In genomic region chr8:84334333-84334732, GRCm38 (mm10) we compare ENCODE assay signal across 13 mouse cellular contexts. TPM values are rescaled to one million over a fixed set of nuclear protein-coding genes. Genes with fewer than 3 reads are reported as not detected.
A peak's percentile ranks its signal among the peaks of the same experiment; 100 is the strongest.
DNase-seq lines count a peak whose midpoint lies in the region; ATAC-seq lines count a peak whose summit lies in the region.
"Had no signal": no experiment of that assay in that cellular context is flagged by ENCODE, and none has a peak within 500 bp of the region (broad histone marks: within the 10 kb centered on the region; RNA-seq: fewer than 3 reads in every experiment).

No protein-coding gene starts in this region.

- 60% methylated on average over 5 of the region's 5 CpGs for WGBS in hindbrain, embryonic 14.5 days
- WGBS in hindbrain, embryonic 11.5 days = 82% methylated on average over 5 of the region's 5 CpGs

- no peak overlapping the region for H3K27ac ChIP-seq in hindbrain, embryonic 14.5 days
- H3K27ac ChIP-seq in hindbrain, embryonic 11.5 days (ENCODE audit: low read depth, low read length) = no peak overlapping the region
- H3K27ac ChIP-seq: forebrain, embryonic 10.5 days; liver, embryonic 12.5 days had no signal

- no peaks in the 10 kb centered on the region for H3K9me3 ChIP-seq in hindbrain, embryonic 14.5 days (ENCODE audit: control insufficient read depth, low read length)
- H3K9me3 ChIP-seq in hindbrain, embryonic 11.5 days (ENCODE audit: control insufficient read depth, low read length) = no peaks in the 10 kb centered on the region
- H3K9me3 ChIP-seq: forebrain, embryonic 10.5 days; liver, embryonic 12.5 days had no signal

- H3K36me3 ChIP-seq in hindbrain, embryonic 14.5 days (replicated peaks; ENCODE audit: control insufficient read depth, insufficient read depth) = no peaks in the 10 kb centered on the region
- no peaks in the 10 kb centered on the region for H3K36me3 ChIP-seq in hindbrain, embryonic 11.5 days (ENCODE audit: control insufficient read depth, insufficient read depth, low read length)
- H3K36me3 ChIP-seq: forebrain, embryonic 10.5 days; liver, embryonic 12.5 days had no signal

- H3K27me3 ChIP-seq in hindbrain, embryonic 14.5 days (ENCODE audit: control insufficient read depth, insufficient read depth, low read length) = peaks cover 24% of the 10 kb centered on the region
- H3K27me3 ChIP-seq in hindbrain, embryonic 11.5 days (ENCODE audit: control insufficient read depth, insufficient read depth, low read length) = peaks cover 12% of the 10 kb centered on the region; the same call in 1 of the 2 replicates

- no peak overlapping the region for H3K4me2 ChIP-seq in hindbrain, embryonic 14.5 days (replicated peaks)
- H3K4me2 ChIP-seq in hindbrain, embryonic 11.5 days (replicated peaks; ENCODE audit: low read depth, low read length) = no peak overlapping the region
- H3K4me2 ChIP-seq: liver, embryonic 12.5 days had no signal

- H3K4me3 ChIP-seq in hindbrain, embryonic 14.5 days (replicated peaks; ENCODE audit: low read length) = no peak overlapping the region
- H3K4me3 ChIP-seq in hindbrain, embryonic 11.5 days (ENCODE audit: low read depth, low read length) = no peak overlapping the region
- H3K4me3 ChIP-seq: forebrain, embryonic 10.5 days; liver, embryonic 12.5 days had no signal

- no peak for ATAC-seq in hindbrain, embryonic 14.5 days (ENCODE audit: low FRiP score)
- ATAC-seq in hindbrain, embryonic 11.5 days (ENCODE audit: low FRiP score) = no peak
- ATAC-seq: liver, embryonic 12.5 days had no signal

- H3K9ac ChIP-seq in hindbrain, embryonic 14.5 days = no peak overlapping the region
- no peak overlapping the region for H3K9ac ChIP-seq in hindbrain, embryonic 11.5 days (ENCODE audit: low read depth, low read length)
- H3K9ac ChIP-seq: liver, embryonic 12.5 days had no signal

- H3K4me1 ChIP-seq in hindbrain, embryonic 14.5 days (replicated peaks; ENCODE audit: control insufficient read depth, insufficient read depth, low read length) = no peaks in the 10 kb centered on the region
- no peaks in the 10 kb centered on the region; the same call in 1 of the 2 replicates for H3K4me1 ChIP-seq in hindbrain, embryonic 11.5 days (replicated peaks; ENCODE audit: control insufficient read depth, insufficient read depth, low read length)
- H3K4me1 ChIP-seq: liver, embryonic 12.5 days had no signal

- DNase-seq in adrenal gland, postnatal 14 days = peak; percentile 24
- no peak for DNase-seq in adrenal gland, postnatal 4 days (ENCODE audit: low spot score in 2 of 2)
- peak; percentile 45 for DNase-seq in hindbrain, embryonic 14.5 days (ENCODE audit: low spot score)
- no peak for DNase-seq in hindbrain, embryonic 11.5 days (ENCODE audit: low spot score)
- peak; percentile 23 for DNase-seq in right cerebral cortex, adult 18-20 months
- DNase-seq in right cerebral cortex, postnatal 25 days = no peak
- no peak for DNase-seq in thymus, postnatal 4 days
- DNase-seq in thymus, postnatal 36 days = no peak
- DNase-seq: heart, adult 11 months; layer of hippocampus, adult 9-11 months; thymus, postnatal 25 days had no signal

RNA-seq across cellular contexts. Expression of gene Cacna1a, which starts 53.9 kb away (rescaled TPM):
- total RNA-seq in adrenal gland, postnatal 14 days (2021) = 4.5 and 10.4 TPM in 2 replicates
- total RNA-seq in adrenal gland, postnatal 4 days (2021) = 10 to 100 TPM; 14.8 to 15.6 TPM
- polyA plus RNA-seq in hindbrain, embryonic 14.5 days (2014; fragmentation: Nextera tagmentation; extraction: Ambion mirVana) = 14.1 and 18.5 TPM in 2 replicates
- polyA plus RNA-seq in hindbrain, embryonic 11.5 days (2014; fragmentation: Nextera tagmentation; extraction: Ambion mirVana) = 5.2 and 10.4 TPM in 2 replicates

Comparison
In these comparisons a context has a peak if more than half of its experiments do, and no peak if none do; other contexts are left out.
1. DNase-seq: peak in adrenal gland, postnatal 14 days (single experiment), hindbrain, embryonic 14.5 days (single experiment) and right cerebral cortex, adult 18-20 months (single experiment); none in adrenal gland, postnatal 4 days (0 of 2), hindbrain, embryonic 11.5 days (single experiment), right cerebral cortex, postnatal 25 days (single experiment), thymus, postnatal 4 days (single experiment) and thymus, postnatal 36 days (0 of 2).